Mouse (Mus musculus) neural tube, embryonic 13.5 days (tissue): ENCODE results near the gene Cilp2. TPM values are rescaled to one million over a fixed set of nuclear protein-coding genes. Genes with fewer than 3 reads are reported as not detected.

Source experiments
- polyA plus RNA-seq: library from polyadenylated mRNA; unstranded; fragments of >200 nt; fragmentation: Nextera tagmentation; extraction: Ambion mirVana; gene quantifications from 2 replicates; pipeline ENCODE4 v1.2.1, GENCODE M21; 2015

The Cilp2 gene
- polyA plus RNA-seq, 1 experiment from 2014 or later, result 3.1 TPM

Other genes with a start within 250 kb of the Cilp2 start
- gene Zfp964, start 233.2 kb downstream of the Cilp2 start, polyA plus RNA-seq, result 2.9 and 3.1 TPM in 2 replicates
- 25.1 and 28.9 TPM in 2 replicates for gene Zfp869, start 177.0 kb downstream of the Cilp2 start, polyA plus RNA-seq
- 10.1 and 10.5 TPM in 2 replicates for gene Zfp963, start 137.7 kb downstream of the Cilp2 start, polyA plus RNA-seq
- 0.50 and 0.55 TPM in 2 replicates for gene Gm20422, start 112.8 kb downstream of the Cilp2 start, polyA plus RNA-seq
- gene Atp13a1, start 96.5 kb downstream of the Cilp2 start, polyA plus RNA-seq, result 43.7 and 45.4 TPM in 2 replicates
- 39.6 and 45.7 TPM in 2 replicates for gene Zfp866, start 96.5 kb downstream of the Cilp2 start, polyA plus RNA-seq
- 24.8 and 27.6 TPM in 2 replicates for gene Gmip, start 79.0 kb downstream of the Cilp2 start, polyA plus RNA-seq
- gene Lpar2, start 65.3 kb downstream of the Cilp2 start, polyA plus RNA-seq, result 0.68 and 0.70 TPM in 2 replicates
- 50.9 and 58.8 TPM in 2 replicates for gene Pbx4, start 55.2 kb downstream of the Cilp2 start, polyA plus RNA-seq
- 3.4 TPM in 2 replicates for gene Tssk6, start 14.5 kb upstream of the Cilp2 start, polyA plus RNA-seq
- 169 and 186 TPM in 2 replicates for gene Ndufa13, start 14.9 kb upstream of the Cilp2 start, polyA plus RNA-seq
- 10.0 and 12.1 TPM in 2 replicates for gene Yjefn3, start 15.0 kb upstream of the Cilp2 start, polyA plus RNA-seq
- gene Gatad2a, start 108.7 kb upstream of the Cilp2 start, polyA plus RNA-seq, result 30.6 and 31.8 TPM in 2 replicates
- 68.1 and 68.7 TPM in 2 replicates for gene Mau2, start 155.0 kb upstream of the Cilp2 start, polyA plus RNA-seq
- 57.7 and 59.2 TPM in 2 replicates for gene Sugp1, start 155.1 kb upstream of the Cilp2 start, polyA plus RNA-seq
- 1.3 and 1.7 TPM in 2 replicates for gene Tm6sf2, start 185.2 kb upstream of the Cilp2 start, polyA plus RNA-seq
- gene Hapln4, start 195.8 kb upstream of the Cilp2 start, polyA plus RNA-seq, result 0.35 and 0.51 TPM in 2 replicates
- 131 and 136 TPM in 2 replicates for gene Ncan, start 233.2 kb upstream of the Cilp2 start, polyA plus RNA-seq
- gene Nr2c2ap, start 243.6 kb upstream of the Cilp2 start, polyA plus RNA-seq, result 34.8 and 40.6 TPM in 2 replicates